Mouse (Mus musculus): ENCODE results near the gene Asf1b.
"Not testable (repeated sequence)": the region's sequence is repeated elsewhere in the genome, so short reads cannot be mapped to it uniquely, and the experiment has no call there.

Asf1b gene

DNA sequence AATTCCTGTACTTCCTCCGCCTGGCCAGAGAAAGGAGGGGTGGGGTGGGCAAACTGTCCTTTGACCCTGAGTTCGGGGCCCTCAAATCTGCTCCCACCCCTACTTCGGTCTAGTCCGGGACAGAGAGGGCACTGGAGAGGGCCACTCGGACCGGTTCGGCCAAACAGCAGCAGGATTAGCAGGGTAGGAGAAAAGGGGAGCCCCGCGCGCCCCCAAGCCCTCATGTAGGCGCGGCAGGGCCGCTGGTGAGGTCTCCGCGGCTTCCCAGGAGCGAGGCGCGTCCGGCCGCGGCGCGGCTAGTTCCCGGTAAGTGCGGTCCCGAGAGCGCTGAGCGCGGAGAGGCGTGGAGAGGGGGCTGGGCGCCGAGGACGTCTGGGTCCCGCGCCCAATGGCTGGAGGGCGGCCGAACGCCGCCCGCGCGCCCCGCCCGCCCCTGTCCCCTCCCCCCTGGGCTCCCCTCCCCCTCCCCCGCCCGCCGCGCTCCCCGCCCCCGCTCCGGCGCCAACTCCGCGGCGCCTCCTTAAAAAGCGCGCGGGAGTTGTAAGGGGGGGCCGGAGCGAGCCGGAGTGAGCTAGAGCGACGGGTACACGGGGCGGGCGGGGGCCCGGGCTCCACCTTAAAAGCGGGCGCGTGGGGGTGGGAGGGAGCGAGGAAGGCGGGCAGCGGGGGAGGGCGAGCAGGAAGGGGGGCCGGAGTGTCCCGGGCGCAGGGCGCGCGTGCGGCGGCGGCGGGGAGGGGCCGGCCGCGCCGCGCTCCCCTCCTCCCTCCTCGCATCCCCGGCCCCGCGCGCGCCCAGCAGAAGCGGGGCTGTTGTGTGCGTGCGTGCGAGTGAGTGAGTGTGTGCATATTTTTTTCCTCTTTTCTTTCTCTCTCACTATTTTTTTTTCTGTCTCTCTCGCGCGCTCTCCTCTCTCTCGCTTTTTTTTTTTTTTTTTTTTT is 41.5 kb downstream of the Asf1b start:
- DNase-seq = peak; percentile 95 to 98

DNA sequence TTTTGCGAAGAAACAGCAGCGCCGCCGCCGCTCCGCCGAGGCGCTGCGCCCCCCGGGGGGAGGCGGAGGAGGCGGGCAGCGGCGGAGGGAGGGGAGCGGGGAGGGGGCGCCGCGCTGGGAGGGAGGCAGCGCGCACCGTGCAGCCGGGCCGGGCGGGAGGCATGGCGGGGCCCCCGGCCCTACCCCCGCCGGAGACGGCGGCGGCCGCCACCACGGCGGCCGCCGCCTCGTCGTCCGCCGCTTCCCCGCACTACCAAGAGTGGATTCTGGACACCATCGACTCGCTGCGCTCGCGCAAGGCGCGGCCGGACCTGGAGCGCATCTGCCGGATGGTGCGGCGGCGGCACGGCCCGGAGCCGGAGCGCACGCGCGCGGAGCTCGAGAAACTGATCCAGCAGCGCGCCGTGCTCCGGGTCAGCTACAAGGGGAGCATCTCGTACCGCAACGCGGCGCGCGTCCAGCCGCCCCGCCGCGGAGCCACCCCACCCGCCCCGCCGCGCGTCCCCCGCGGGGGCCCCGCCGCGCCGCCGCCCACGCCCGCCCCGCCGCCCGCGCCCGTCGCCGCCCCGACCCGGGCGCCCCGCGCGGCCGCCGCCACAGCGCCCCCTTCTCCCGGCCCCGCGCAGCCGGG is 42.3 kb downstream of the Asf1b start, which contains the start of gene Samd1:
Gene Samd1 (plus strand): TSS at position 162 of the 631 bp plus-strand sequence.
- peak; percentile 57 to 76 for DNase-seq

DNA sequence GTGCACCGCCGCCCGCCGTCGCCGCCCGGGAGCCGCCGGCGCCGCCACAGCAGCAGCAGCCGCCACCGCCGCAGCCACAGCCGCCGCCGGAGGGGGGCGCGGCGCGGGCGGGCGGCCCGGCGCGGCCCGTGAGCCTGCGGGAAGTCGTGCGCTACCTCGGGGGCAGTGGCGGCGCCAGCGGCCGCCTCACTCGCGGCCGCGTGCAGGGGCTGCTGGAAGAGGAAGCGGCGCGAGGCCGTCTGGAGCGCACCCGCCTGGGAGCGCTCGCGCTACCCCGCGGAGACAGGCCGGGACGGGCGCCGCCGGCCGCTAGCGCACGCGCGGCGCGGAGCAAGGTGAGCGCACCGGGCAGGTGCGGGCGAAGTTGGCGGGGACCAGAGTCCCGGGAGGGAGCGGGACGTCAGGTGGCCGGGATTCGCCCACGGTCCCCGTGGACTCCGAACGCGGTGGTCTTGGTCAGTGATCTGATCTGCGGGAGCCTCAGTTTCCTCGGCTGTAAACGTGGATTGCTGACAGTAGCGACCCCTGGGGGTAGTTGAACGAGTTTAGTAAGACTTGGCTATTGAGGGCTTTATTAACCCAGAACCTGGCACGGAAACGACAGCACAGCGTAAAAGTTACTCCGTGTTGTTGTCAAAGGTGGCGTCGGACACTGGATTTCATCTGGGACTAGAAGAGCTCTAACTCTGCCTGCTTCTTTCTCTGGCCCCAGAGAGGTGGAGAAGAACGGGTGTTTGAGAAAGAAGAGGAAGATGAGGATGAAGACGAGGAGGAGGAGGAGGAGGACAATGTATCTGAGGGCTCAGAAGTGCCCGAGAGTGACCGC is 43.1 kb downstream of the Asf1b start:
- peak; percentile 76 to 77 for DNase-seq

DNA sequence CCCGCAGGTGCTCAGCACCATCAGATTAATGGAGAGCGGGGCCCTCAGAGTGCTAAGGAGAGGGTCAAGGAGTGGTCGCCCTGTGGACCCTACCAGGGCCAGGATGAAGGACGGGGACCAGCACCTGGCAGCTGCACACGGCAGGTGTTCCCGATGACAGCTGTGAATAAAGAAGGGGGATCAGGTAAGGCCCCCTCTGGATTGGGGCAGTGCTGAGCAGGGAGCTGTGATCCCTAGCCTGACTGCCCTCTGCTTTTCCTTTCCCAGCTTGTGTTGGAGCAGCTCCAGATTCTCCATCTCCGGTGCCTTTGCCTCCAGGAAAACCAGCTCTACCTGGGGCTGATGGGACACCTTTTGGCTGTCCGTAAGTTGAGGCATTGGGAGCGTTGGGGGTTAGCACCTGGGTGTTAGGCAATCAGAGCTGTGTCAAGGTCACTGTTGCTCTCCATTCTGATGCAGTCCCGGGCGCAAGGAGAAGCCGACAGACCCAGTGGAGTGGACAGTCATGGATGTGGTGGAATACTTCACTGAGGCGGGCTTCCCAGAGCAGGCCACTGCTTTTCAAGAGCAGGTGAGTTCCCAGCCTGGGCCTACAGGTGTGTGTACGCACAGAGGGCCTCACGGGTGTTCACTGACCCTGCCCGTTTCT is 43.9 kb downstream of the Asf1b start:
- peak in 1 of 2 experiments; percentile 59 for DNase-seq

DNA sequence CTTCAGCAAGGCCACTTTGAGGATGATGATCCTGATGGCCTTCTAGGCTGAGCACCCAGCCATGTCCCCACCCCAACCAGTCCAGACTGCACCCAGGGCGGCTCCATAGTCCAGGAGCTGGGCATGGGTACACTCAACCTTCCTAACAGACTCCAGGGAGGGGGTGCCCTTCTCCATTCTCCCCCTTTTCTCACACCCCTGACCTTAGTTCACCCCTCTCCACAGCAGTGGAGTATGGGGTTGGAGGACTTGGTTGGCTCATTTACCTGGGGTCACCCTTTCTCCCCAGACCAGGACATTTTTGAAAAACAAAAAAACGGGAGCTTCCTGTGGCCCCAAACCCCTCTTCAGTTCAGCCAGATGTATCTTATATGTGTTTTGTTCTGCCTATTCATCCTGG is 44.5 kb downstream of the Asf1b start:
- no peak for DNase-seq

DNA sequence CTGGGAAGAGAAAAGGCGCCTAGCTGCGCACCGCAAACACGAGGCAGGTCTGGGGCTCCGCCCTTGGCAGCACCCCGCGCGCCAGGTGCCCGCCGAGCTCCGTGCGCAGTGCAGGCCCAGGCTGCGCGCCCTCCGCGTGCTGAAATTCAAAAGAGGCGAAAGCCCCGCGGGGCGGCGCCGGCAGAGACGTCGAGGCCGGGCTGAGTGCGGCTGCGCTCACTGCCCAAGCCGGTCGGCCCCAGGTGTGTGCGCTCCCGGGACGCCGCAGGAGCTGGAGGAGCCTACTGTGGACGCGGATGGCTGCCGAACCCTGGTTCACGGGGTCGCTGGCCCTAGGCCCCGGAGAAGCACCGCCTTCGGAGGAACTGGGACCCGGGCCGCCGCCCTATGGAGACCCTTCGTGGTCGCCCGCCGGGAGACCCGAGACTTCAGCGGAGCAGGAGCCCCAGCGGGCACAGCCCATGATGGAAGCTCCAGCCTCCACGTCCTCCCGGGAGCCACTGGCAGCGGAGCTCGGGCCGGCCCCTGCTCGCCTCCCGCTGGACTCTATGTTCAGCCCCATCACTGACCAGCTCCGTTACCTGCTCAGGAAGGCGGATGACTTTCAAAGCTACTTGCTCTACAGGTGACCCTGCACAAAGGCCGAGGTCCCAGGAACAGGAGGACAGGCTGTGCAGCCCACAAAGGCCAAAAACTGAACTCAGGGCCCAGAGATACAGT is 46.1 kb downstream of the Asf1b start, which contains the start of gene 1700067K01Rik:
Gene 1700067K01Rik (plus strand): TSS at position 222 of the 720 bp plus-strand sequence.
- DNase-seq = peak in 1 of 2 experiments; percentile 50

DNA sequence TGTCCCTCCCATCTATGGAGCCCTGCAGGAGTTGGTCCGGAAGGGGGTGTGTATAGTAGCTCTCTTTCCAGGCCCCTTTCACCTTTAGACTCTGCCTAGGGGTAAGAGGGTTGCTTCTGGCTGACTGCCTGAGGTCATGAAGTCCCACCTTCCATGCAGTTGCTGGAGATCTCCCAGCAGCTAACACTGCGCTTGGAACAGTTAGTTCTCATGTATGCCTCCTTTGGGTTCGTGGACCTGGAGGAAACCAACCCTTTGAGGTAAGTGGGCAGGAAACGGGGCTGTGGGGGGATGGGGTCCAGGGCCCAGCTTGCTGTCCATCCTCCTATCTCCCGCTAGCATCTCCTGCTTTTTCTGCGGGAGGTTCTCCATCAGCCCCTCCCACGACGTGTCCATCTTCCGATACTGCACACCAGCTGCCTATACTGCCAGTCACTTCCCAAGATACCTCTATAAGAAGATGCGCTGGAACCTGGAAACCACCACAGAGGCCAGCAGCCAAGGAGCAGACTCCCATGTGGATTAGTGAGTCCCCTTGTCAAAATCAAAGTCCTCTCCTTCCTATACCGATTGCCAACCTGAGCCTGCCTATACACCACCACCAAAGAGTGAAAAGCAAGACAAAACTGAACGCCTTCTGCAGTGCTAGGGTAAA is 47.8 kb downstream of the Asf1b start:
- peak; percentile 60 to 81 for DNase-seq

DNA sequence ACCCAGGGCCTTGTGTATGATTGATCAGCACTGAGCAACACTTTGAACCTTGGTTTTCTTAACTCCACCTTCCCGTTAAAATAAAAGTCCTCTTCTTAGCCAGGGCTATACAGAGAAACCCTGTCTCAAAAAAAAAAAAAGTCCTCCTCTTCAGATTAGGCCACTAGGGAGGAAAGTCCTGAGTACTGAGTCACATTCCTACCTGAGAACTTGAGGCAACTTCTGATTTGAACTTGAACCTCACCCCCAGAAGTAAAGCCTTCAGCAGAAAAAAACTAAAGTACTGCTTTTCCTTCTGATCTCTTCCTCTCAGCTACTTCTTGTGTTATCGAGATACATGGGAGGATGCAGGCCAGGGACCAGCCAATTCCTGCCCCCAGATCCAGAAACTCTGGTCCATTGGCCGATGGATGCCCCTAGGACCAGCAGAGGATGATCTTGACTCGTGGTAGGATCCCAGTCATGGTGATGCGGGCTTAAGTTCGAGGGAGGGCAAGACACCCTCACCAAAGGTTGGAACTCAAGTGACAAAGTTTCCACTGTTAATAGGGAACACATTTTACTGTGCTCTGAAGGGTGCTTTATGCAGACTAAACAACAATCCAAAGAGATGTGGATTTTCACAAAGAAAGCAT is 48.4 kb downstream of the Asf1b start:
- DNase-seq = no peak

DNA sequence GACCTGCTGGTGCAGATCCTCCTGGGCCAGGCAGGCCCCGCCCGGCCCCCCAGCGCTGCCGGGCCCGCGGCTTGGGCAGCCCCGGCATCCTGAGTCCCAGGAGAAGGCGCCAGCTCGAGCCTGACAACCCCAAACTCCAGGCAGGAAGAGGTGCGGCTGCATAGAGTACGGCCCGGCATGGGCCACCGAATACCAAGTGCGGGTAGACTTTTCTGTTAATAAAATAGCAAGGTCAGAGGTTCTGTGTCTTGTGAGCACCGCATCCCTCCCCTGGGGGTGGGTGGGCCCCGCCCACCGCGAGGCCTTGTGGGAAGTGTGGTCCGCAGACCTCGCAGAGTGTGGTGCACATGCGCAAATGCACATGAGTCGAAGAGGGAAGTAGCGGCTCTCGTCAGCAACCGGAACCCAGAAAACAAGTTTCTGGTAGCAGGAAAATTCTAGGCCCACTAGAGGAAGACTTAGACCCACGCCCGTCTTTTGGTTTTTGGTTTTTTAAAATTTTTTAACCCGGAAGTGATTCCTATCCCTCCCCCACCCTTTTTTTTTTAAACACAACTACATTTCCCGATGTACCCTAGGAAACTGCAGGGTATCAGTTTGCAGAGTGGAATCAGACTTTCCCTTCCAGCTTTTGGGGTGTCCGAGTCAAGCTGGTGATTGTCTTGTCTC is 49.4 kb downstream of the Asf1b start:
- DNase-seq = peak; percentile 95 to 98

DNA sequence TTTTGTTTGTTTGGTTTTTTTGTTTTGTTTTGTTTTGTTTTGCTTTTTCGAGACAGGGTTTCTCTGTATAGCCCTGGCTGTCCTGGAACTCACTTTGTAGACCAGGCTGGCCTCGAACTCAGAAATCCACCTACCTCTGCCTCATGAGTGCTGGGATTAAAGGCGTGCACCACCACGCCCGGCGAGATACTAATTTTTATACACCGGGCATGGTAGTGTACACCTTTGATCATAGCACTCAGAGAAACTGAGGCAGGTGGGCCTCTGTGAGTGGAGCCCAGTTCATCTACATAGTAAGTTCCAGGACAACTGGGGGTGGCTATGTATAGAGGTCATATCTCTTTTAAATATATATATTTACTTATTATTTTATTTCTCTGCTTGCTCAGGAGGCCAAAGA is 50.2 kb downstream of the Asf1b start:
- DNase-seq = not testable (repeated sequence)

DNA sequence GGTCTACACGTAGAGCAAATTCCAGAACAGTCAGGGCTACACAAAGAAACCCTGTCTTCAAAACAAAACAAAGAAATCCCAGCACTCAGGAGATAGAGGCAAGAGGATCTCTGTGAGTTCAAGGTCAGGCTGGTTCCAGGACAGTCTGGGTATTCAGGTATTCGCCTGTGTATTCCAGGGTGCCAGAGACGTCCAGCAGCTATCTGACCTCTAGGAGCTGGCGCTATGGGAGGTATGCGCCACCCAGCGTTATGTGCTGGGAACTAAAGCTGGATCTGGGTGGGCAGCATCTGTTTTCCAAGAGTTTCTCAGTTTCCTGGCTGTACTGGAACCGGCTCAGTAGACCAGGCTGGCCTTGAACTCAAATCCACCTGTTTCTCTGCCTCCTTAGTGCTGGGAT is 53.1 kb downstream of the Asf1b start:
- DNase-seq = no peak

DNA sequence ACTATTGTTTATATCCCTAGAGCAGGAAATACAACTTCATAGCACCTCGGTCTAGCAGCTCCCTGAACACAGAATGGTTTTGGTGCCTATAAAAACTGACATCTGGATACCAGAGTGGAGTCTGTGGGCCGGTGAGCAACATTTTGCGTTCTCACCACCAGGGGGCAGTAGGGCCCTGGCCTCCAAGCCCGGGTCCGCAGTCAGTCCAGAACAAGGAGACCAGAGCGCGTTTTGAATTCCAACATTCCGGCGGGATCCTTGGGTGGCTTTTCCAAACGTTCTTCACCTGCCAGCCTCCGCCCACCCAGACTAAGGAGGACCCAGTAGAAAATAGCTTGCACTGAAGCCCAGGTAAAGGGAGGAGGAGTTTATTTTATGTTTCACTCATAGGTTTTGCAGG is 54.6 kb downstream of the Asf1b start:
- DNase-seq = peak; percentile 91 to 93

DNA sequence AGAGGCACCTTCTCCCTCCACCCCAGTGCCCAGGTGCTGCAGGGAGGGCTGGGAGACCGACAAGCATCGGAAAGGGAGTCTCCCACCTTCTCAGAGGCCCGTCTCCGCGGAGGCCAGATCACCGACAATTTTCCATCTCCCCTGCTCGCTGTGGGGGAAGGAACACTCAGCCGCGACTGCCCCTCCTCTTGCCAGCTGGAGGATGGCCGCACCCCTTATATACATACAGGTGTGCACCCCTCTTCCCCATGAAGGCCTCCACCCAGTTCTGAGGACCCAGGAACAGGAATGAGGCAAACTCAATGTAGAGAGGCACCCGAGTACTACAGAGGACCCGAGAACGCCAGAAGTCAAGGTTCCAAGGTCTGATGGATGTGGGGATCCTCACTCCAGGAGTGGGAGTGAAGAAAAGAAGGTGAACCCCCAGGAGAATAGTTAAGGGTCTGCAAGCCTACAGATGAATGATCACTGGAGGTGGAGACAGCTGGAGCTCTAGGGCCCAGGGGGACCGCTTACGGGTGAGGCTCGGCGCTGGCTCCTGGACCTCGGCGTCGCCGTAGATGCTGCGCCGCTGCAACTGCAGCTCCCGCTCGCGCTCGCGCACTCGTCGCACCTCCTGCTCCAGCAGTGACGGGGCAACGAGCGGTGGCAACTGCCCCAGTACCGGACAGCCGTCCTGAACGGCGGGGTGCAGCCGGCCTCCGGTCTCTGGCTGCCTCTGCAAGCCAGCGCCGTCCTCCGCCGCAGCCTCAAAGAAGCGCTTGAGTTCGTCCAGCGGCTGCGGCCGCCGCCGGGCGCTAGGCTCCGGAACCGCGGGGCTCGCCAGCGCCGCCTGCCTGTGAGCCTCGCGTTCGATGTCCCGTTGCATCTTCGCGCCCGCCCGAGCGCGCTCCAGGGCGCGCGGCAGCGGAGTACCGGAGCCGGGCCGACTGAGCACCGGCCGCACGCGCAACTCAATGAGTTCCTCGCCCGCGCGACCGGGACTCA is 55.6 kb downstream of the Asf1b start:
- DNase-seq = peak; percentile 83 to 87

DNA sequence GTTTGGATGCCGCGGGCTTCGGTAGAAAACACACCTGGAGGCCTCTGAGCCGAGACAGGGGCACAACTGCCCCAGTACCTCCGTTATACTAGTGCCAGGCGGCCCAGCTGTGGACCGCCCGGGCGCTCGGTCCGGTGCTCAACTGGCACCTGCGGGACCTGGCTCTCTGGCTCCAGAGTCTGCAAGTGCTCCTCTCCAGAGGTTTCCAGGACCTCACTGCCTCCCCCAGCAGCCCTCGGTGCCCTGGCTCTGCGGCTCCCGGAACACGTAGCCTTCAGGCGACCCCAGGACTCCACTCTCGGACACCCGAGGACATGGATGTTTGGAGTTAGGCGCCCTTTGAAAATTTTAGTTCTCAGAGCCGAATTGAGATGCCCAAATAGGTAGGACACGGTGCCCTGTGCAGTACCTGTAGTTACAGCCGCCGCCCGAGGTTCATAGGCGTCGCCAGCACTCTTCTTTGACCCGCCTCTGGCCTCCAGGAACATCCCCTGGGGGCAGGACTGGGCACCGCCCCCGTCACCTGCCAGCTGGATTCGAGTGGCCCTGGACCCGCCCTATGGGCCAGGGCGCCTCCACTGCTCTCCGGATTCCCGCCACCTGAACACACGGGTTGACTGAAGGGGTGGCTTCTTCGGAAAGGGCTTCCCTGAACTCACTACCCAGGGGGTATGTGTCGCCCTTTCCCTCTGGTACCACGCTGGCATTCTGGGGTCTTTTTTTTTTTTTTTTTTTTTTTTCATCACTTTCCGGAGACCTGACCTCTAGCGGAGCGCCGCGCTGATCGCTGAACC is 56.6 kb downstream of the Asf1b start, which contains the start of gene 2210011C24Rik:
Gene 2210011C24Rik (minus strand): TSS at position 467 of the 794 bp plus-strand sequence.
- peak; percentile 81 to 93 for DNase-seq

DNA sequence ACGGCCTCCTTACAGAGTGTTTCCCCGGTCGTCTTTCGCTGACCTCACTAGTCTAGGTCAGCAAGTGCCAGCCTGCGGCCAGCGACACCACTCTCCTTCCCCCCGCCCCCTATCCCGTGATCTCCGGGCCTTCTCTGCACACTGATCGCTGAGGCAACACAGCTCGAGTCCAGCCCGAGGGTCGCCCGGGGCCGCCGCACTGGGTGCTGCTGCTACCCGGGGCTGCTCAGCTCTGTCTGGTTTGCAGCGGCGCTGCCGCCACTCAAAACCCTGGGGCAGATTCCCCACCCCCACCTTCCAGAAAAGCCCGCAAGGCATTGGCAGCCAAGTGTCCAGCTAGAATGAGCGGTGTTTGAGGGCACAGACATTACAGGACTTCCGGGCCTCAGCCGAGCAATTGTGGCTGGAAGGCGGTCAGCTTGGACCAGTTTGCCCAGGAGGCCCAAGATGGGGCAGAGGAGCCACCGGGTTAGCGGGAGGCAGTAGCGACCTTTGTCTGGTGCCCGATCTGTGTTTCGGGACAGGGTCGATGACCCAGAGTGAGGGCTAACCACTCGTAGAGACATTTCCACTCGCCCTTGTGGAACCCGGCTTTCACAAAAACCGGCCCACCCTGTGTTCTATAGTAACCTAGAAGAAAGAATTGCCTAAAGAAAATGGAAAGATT is 57.3 kb downstream of the Asf1b start:
- DNase-seq = peak; percentile 68 to 86

DNA sequence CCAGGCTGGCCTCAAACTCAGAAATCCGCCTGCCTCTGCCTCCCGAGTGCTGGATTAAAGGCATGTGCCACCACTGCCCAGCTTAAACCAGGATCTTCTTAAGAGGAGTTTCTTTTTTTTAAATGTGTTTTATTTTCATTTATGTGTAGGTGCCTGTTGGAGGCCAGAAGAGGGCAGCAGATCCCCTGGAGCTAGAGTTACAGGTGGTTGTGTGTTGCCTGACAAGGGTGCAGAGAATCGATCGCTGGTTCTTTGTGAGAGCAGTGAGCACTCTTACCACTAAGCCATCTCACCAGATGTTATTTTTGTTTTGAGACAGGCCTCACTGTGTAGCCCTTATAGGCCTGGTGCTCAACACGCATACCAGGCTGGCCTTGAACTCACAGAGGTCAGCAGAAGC is 60.5 kb downstream of the Asf1b start:
- DNase-seq = no peak

DNA sequence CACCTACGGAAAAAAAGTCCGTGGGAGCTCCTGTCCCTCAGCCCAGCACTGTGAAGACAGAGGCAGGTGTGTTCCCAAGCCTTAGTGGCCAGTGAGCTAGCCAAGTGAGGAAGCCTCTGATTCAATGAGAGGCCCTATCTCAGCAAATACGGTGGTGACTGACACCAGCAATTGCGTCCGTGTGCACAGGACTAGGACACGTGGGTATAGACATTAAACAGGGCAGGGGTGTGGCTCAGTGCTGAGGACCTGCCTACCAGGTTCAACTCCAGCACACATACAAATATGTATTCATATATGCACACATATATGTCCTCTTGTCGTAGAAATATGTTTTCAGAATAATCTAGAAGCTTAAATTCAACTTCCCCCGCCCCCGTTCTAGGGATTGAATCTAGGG is 64.4 kb downstream of the Asf1b start:
- no peak for DNase-seq

All from kidney, postnatal 25 days (tissue).